Mouse (Mus musculus): Measurements from ENCODE around the gene Gm11236.
"Not testable (repeated sequence)": the region's sequence is repeated elsewhere in the genome, so short reads cannot be mapped to it uniquely, and the experiment has no call there.

The Gm11236 gene

DNA sequence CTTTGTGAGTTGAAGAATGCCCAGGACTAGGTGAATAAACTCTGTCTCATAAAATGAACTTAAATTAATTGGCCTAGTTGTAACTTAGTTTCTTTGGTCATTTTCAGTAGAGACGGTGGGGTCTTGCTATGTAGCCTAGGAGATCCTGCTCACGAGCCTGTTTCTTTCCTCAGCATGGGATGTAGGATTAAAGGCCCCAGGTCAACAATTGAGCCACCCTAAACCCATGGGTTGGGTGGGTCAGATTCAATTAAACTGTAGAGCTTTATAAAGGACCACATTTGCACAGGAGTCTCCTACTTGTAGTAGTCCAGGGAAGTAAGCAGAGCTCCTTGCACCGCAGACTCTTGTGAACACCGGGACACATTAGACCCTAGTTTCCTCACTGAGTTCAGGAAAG lies at the start of gene Gm11236:
Gene Gm11236 (plus strand): TSS at position 301 of the 400 bp plus-strand sequence.
- not testable (repeated sequence) for DNase-seq

- DNase-seq, result peak; percentile 82
Measured at GRCm38 (mm10) chr4:73599248-73599647, 38.7 kb upstream of the Gm11236 start.

DNA sequence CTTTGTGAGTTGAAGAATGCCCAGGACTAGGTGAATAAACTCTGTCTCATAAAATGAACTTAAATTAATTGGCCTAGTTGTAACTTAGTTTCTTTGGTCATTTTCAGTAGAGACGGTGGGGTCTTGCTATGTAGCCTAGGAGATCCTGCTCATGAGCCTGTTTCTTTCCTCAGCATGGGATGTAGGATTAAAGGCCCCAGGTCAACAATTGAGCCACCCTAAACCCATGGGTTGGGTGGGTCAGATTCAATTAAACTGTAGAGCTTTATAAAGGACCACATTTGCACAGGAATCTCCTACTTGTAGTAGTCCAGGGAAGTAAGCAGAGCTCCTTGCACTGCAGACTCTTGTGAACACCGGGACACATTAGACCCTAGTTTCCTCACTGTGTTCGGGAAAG lies 30.3 kb upstream of the Gm11236 start, which contains the start of gene Gm11238:
Gene Gm11238 (plus strand): TSS at position 301 of the 400 bp plus-strand sequence.
- not testable (repeated sequence) for DNase-seq

GRCm38 (mm10) chr4:73622684-73623083 lies 15.2 kb upstream of the Gm11236 start, which contains the start of gene Gm11237:
Gene Gm11237, plus strand, starts transcription at chr4:73622984.
- DNase-seq, result not testable (repeated sequence)

DNA sequence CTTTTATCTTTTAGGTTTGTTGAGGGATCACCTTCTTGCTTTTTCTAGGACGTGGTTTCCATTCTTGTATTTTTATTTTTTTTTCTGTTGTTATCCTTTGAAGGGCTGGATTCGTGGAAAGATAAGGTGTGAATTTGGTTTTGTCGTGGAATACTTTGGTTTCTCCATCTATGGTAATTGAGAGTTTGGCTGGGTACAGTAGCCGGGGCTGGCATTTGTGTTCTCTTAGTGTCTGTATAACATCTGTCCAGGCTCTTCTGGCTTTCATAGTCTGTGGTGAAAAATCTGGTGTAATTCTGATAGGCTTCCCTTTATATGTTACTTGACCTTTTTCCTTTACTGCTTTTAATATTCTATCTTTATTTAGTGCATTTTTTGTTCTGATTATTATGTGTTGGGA lies 23.9 kb downstream of the Gm11236 start:
- DNase-seq, result not testable (repeated sequence)

- not testable (repeated sequence) for DNase-seq
Measured at GRCm38 (mm10) chr4:73668054-73668453, 30.1 kb downstream of the Gm11236 start, which contains the start of gene Gm11239. Gene Gm11239, plus strand, starts transcription at chr4:73668354.

DNA sequence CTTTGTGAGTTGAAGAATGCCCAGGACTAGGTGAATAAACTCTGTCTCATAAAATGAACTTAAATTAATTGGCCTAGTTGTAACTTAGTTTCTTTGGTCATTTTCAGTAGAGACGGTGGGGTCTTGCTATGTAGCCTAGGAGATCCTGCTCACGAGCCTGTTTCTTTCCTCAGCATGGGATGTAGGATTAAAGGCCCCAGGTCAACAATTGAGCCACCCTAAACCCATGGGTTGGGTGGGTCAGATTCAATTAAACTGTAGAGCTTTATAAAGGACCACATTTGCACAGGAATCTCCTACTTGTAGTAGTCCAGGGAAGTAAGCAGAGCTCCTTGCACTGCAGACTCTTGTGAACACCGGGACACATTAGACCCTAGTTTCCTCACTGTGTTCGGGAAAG lies 45.3 kb downstream of the Gm11236 start, which contains the start of gene Gm428:
Gene Gm428 (plus strand): TSS at position 301 of the 400 bp plus-strand sequence.
- DNase-seq, result not testable (repeated sequence)

Measured in embryo, embryonic 11 days (tissue).